Mouse (Mus musculus) cerebellum, postnatal 4 days (tissue): ENCODE data around the gene Eps8.

Source experiments
- DNase-seq, 2 experiments: peaks; one replicate each; pipeline ENCODE4 v3.0.0; 2022; ENCODE audit warnings: low spot score in 2 of 2, mixed read lengths in 1 of 2

Gene Eps8

DNA sequence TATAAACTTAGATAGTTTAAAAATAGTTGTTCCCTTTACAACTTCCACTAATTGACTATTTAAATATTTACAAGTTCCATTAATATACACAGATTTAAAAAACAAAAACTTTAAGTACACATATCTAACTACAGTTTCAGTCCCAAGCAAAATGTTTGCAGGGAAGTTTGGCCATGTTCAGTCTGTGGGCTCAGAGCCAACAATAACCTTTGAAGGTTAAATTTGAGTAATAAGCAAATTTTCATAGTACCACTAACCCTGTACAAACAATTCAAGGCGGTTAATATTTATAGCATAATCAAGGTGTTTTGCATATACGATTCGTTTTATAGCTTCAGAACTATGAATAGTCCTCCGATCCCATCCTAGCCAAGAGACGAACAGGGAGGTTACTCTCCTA, 84.7 kb downstream of the Eps8 start:
- DNase-seq: no peak

DNA sequence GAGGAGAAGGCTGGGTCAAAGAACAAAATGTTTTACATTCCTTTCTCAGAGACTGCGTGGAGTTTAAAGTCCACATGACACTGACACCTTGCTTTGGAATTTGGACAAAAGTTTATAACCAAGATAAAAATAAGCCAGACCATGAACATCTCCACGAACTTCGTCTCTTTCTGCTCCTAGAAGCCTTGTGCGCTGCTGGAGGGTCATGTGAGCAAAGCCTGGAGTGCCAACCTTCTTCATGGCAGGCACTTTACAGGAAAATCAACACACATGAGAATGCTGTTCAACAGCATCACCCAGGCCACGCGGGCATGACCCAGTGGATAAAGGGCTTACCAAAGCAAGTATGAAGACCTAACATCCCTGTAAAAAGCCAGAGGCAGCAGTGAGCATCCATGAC, 85.6 kb downstream of the Eps8 start:
- no peak for DNase-seq

DNA sequence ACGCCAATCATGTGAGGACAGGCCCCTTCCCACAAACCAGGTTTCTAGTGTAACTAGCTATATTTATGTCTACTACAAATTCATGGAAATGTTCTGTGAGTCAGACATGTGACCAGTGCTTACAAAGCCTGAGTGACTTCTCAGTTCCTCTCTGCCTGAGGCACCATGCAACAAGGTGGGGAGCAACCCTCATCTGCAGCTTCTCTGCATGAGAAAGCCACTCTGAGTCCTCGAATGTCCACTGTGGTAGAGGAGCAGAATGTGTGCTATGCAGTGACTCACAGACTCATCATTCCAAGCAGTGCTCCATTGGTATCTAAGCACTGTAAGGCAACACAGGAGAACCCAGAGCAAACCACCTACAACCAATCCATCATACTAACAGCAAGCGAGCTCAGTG, 88.8 kb downstream of the Eps8 start:
- DNase-seq: no peak

DNA sequence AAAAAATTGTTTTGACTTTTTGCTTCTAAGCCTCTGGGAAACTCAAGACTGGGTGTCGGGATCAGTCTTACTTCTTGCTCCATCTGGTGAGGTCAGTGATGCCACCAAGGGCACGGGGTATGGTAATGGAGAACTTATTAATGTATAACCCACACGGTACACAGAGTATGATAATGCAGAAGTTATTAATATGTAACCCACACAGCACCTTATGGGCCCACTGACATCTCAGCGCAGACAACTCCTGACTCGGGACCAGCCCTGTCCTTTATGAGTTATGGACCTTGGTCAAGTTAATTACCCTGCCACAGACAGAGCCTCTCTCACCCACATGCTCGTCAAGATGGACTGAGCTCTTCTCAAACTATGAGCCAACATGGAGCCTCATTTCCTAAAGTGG, 89.2 kb downstream of the Eps8 start:
- DNase-seq: no peak

GRCm38 (mm10) chr6:137560358-137560859, 94.3 kb downstream of the Eps8 start:
- DNase-seq: no peak

DNA sequence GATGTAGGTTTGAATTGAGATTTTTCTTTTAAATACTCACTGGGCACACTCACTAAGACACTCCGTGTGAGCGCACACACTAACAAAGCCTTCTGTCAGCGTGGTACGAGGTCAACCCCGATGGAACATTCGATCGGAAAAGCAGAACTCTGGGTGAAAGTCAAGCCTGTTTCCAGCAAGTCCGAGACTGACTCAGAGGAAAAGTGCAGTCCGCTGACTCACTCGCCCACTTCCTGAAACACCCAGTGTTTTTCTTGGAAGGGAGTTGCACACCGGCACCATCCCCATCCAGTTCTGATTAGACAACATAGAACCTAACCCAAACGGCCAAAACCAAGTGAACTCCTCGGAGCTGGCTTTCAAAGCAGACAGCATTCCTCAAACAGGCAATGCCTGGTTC, 95.8 kb downstream of the Eps8 start:
- no peak for DNase-seq

DNA sequence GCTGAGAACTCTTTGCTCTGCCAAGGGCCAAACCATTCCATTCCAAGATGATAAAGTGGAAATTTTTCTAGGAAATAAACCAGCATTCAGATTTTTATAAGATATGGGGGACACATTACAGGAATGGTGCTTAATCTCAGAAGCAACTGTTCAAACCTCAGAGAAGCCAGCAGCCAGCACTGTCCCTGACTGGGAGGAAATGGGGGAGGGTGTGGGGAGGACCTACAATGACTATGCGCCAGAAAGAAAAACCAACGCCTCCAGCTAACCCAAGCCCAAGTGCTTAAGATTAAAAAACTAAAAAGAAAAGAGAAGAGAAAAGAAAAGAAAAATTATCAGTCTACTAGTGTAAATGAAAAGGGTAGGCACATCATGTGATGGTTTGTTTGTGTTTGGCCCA, 97.0 kb downstream of the Eps8 start:
- DNase-seq: no peak

- no peak for DNase-seq
These were observed 97.5 kb downstream of the Eps8 start for GRCm38 (mm10) chr6:137557159-137557558.

DNA sequence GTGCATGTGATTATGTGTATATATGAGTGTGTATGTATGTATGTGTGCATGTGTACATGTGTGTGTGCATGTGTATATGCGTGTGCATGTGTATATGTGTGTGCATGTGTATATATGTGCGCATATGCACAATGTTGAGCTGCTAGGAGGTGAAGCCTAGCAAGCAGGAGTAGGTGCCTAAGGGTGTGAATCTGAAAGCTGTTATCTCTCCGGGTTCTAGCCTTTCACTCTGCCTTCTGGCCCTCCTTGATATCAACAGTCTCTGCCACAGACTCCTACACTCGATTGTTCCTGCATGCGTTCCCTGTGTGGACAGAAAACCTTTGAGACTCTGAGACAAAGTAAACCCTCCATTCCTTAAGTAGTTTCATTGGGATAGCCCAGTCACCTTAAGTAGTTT, 98.0 kb downstream of the Eps8 start:
- DNase-seq: no peak

GRCm38 (mm10) chr6:137550181-137550580, 104.5 kb downstream of the Eps8 start:
- DNase-seq: no peak

GRCm38 (mm10) chr6:137548613-137549012, 106.1 kb downstream of the Eps8 start:
- DNase-seq: no peak

GRCm38 (mm10) chr6:137547555-137547954, 107.1 kb downstream of the Eps8 start:
- DNase-seq: no peak

DNA sequence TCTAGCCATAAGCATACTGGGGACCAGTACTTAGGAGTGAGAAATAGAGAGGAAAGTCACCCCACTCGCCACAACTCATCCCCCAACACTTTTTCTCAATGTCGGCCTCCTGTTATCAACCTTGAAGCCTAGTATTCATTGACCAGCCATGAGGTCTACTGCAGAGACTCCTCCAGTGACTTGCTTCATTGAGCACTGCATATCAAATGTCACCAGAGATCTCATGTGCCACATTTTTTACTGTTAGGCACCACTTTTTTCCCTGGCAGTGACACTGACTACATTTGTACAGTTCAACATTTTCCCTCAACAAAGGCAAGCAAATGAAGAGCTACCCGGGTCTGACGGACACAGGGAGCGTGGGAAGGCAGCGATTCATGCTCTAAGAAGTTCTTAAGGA, 108.6 kb downstream of the Eps8 start:
- no peak for DNase-seq

DNA sequence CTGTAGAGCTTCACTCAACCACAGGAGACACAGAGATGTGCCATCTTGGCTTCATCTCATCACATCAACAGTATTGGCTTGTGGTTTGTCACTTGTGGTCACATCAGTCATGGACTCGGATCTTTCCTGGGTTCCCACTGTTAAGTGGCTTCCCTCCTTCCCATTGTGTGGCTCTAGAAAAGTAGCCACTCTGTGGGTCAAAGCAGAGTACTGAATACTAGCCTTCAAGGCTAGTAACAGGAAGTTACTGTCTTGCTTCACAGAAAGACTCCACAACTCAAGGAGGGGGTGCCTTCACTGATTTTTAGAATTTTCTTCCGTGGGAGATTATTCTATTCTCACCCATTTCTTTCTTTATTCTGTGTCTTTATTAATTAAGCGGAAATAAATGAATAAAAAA, 109.3 kb downstream of the Eps8 start:
- no peak for DNase-seq

DNA sequence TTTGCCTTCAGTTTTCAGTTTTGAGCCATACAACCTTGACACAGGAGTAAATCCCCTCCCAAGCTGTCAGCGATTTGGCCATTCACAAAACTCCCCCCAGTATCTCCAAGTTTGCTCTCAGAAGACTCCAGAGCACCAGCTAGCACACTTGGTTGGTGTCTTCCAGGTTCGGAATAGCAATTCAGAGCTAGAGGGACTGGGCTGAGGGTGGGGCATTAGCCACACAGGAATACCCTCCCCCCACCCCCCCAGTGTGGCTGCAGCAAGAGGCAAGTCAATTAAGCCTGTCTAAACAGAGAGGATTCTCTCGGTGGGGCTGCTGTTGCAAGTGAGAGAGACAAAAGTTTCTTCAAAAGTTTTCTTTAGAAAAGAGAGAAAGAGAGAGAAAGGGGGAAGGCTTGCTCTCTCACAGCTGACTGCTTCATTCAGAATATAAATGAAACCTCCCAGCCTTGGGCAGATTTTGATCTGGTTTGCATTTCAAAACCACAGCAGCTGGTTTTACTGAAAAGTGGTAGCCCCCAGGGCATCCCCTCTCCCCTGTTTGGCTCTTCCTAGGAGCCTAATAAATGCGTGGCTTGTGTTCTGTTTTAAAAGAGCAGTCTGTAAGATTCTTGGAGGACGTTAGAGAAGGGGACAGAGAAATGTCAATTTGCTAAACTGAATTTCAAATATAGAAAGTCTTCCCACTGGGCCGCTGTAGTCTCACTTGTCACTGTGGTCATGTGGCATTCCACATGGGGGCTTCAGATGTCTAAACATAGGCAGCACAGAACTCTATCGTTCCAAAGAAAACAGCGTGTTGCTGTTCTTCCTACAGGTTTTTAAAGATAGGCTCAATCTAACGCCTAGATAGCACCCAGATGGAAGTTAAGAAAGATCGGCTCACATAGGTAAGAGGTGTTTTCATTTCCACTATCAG, 112.2 kb downstream of the Eps8 start:
- no peak for DNase-seq

DNA sequence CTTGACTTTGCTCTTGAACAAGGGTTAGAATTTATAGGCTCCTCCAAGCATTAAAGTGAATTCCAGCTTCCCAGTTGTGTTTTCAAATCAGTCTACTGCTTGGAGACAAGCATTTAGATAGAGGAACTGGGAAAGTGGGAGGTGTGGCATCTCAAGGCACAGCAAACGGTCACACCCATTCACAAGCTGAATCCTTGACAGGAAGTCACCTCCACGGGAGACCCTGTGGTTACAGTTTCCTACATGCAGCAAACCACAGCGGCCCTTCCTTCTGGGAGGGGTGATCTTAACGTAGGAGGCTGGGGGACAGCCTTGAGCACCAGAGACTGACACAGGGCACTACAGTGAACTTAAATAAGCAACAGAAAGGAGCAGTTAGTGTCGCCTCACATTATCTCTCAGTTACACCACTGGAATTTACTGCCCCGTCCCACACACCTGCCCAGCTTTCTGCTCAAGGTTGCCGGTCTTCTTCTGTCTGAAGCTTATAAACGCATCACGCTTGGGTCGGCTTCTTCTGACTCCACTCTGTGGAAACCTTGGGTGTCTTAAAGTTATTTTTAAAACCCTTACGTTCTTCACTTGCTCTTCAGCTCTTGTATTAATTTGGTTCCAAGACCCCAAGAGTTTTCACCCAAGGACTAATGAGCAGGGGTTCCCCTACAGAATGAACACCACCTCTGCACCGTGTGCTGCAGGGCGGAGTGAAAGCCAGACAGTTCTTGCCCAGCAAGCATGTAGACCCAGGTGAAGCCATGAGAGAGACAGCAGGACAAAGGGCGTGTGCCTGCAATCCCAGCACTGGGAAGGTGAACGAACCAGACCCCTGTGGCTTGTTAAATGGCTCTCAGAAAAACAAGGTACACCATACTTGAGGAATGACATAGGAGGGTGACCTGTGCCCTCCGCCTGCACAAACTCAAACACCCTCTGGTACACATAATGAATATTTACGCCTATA, 113.2 kb downstream of the Eps8 start:
- no peak for DNase-seq

GRCm38 (mm10) chr6:137540800-137541199, 113.9 kb downstream of the Eps8 start:
- no peak for DNase-seq

DNA sequence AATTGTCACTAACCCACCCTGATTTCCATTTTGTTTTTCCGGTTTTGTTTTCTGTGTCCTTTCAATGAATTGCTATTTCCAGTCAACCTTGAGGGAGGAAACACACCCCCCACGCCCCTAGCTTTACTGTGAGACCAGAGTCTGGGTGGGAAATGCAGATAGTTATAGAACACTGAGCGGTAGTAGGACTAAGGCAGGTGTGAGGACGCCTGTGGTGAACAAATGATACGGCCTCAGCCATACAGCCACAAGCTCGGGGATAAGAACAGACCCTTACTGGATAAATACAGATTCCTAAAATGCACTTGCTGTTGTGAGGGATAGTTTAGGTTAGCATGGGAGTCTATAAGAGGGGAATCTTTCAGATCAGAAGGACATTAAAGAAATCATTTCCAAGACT, 114.3 kb downstream of the Eps8 start:
- DNase-seq: no peak

DNA sequence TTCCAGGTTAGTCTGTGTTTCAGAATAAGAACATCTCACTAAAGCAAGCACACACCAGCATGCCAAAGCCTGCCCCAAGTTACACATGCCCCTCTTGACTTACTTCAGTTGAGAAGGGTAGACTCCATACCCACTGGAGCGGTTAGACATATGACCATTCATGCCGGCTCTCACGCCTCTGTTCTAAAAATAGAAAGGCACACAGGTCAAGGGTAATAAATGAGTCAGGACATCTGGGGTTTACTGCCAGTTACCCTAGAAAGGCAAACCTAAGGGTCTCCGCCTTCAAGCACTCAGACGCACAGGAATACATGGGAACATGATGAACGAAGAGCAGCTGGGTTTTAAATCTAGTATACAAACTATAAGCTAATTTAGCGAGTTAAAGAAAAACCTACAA, 115.5 kb downstream of the Eps8 start:
- DNase-seq: no peak

GRCm38 (mm10) chr6:137532758-137533157, 121.9 kb downstream of the Eps8 start:
- no peak for DNase-seq

DNA sequence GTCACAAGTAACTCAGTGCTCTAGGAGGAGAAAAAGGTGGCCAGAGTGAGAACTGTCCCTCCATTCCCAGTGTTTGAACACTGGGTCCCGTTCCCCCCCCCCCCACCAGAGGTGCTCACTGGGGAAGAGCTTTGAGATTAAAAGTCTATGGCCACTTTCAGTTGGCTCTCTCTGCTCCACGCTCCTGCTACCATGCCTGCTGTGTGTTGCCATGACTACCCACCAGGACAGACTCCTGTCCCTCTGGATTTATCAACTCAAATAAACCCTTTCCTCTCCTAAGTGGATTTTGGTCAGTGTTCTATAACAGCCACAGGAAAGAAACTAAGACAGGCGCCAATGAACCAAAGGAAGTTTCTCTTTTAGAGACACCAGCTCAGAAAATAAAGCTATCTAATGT, 128.9 kb downstream of the Eps8 start:
- no peak for DNase-seq

DNA sequence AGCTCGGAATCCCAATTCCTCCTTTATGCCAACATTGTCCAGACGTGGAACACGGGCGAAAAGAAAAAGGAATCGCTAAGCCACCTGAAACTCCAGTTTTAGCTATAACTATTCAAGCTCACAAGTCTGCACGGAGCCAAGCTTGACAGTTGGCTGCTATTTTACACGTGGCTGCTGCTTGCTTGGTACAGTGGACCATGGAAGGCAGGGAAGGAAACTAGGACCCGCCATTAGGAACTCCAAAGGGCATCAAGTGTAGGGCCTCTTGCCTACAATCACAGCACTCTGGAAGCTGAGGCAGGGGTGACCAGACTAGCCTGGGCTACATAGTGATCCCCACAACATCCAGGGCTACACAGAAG, 134.4 kb downstream of the Eps8 start:
- no peak for DNase-seq
